Mouse (Mus musculus) brain, embryonic 14.5 days (tissue): Measurements from ENCODE around the gene Ankrd55. TPM values are rescaled to one million over a fixed set of nuclear protein-coding genes. Genes with fewer than 3 reads are reported as not detected.
A peak's percentile ranks its signal among the peaks of the same experiment; 100 is the strongest.

Source experiments
- DNase-seq: peaks from one replicate; pipeline ENCODE4 v3.0.0-alpha.2; 2011; ENCODE audit warnings: low read depth
- CTCF ChIP-seq: fragments of 200-500 bp; IDR thresholded peaks from 2 replicates; pipeline ENCODE4 v1.5.1; 2012; ENCODE audit warnings: inconsistent platforms, mild to moderate bottlenecking, moderate library complexity, borderline replicate concordance; ENCODE audit not compliant: insufficient read depth, insufficient read length; ENCODE audit errors: extremely low read depth
- POLR2A ChIP-seq: fragments of 200-500 bp; IDR thresholded peaks from 2 replicates; pipeline ENCODE4 v1.6.1; 2012; ENCODE audit warnings: mild to moderate bottlenecking, inconsistent platforms, borderline replicate concordance; ENCODE audit not compliant: poor library complexity, insufficient read depth, insufficient read length, severe bottlenecking; ENCODE audit errors: extremely low read depth
- polyA plus RNA-seq: library from polyadenylated mRNA; depleted of rRNA; stranded (reverse); fragments of >200 nt; gene quantifications from 2 replicates; pipeline ENCODE4 v1.2.3, GENCODE M21; 2012; rRNA removed

Gene Ankrd55
- polyA plus RNA-seq, result 6.0 and 8.5 TPM in 2 replicates

GRCm38 (mm10) chr13:112288225-112289178, at the start of gene Ankrd55:
TSS of gene Ankrd55 (plus strand) at chr13:112288451.
- DNase-seq, result peak; percentile 94
- TF ChIP-seq POLR2A (no peak), CTCF (no peak)

- no peak for DNase-seq
- TF ChIP-seq CTCF (no peak), POLR2A (no peak)
Observed at GRCm38 (mm10) chr13:112239239-112239638, 49.0 kb upstream of the Ankrd55 start.

- no peak for TF ChIP-seq CTCF
- TF ChIP-seq POLR2A, result no peak
- no peak for DNase-seq
Observed at GRCm38 (mm10) chr13:112241431-112241830, 46.8 kb upstream of the Ankrd55 start.

GRCm38 (mm10) chr13:112245131-112245530, 43.1 kb upstream of the Ankrd55 start:
- DNase-seq, result no peak
- TF ChIP-seq POLR2A (no peak), CTCF (no peak)

GRCm38 (mm10) chr13:112251433-112251832, 36.8 kb upstream of the Ankrd55 start:
- DNase-seq, result no peak

GRCm38 (mm10) chr13:112252012-112252411, 36.2 kb upstream of the Ankrd55 start:
- DNase-seq, result no peak
- no peak for TF ChIP-seq CTCF
- no peak for TF ChIP-seq POLR2A

More at GRCm38 (mm10) chr13:112251433-112251832, 36.8 kb upstream of the Ankrd55 start:
- TF ChIP-seq POLR2A, result no peak
- no peak for TF ChIP-seq CTCF

- DNase-seq, result no peak
- TF ChIP-seq CTCF (no peak), POLR2A (no peak)
Observed at GRCm38 (mm10) chr13:112252991-112253620, 35.1 kb upstream of the Ankrd55 start.

GRCm38 (mm10) chr13:112254116-112254515, 34.1 kb upstream of the Ankrd55 start:
- DNase-seq, result no peak

GRCm38 (mm10) chr13:112255862-112256261, 32.4 kb upstream of the Ankrd55 start:
- TF ChIP-seq POLR2A (no peak), CTCF (no peak)
- DNase-seq, result no peak

More at GRCm38 (mm10) chr13:112254116-112254515, 34.1 kb upstream of the Ankrd55 start:
- TF ChIP-seq POLR2A, result no peak
- no peak for TF ChIP-seq CTCF

- no peak for DNase-seq
- no peak for TF ChIP-seq CTCF
- no peak for TF ChIP-seq POLR2A
Observed at GRCm38 (mm10) chr13:112258478-112258877, 29.8 kb upstream of the Ankrd55 start.

GRCm38 (mm10) chr13:112259398-112259797, 28.9 kb upstream of the Ankrd55 start:
- TF ChIP-seq POLR2A, result no peak
- peak; percentile 90 for TF ChIP-seq CTCF
- peak; percentile 81 for DNase-seq

GRCm38 (mm10) chr13:112264666-112265065, 23.6 kb upstream of the Ankrd55 start:
- peak; percentile 75 for DNase-seq
- TF ChIP-seq CTCF (peak; percentile 80; the same call in 1 of the 2 replicates), POLR2A (no peak)

- TF ChIP-seq POLR2A (no peak), CTCF (peak; percentile 49; the same call in 1 of the 2 replicates)
- peak; percentile 72 for DNase-seq
Observed at GRCm38 (mm10) chr13:112271901-112272537, 16.2 kb upstream of the Ankrd55 start.
